In the genomic region with DNA sequence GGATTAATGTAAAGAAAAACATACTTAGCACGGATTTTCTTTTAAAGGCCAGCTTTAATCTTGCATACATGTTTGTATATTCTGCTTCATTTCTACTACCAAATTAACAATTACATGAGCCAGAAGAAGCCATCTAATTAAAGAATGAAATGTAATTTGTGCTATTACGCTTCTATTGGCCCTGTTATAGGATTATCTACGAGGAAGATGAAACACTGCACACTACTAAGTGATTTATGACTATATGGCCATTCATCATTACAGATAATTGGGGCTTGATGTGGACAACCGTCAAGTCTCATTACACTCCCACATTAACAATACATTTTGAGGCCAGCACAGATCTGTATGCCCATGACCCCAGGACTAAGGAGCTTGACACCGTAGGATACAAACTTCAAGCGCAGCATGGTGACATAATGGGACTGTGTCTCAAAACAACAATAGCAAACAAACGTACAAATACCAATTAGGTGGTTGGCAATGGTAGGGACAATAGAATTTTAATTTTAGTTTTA, we compare ENCODE assay signal across 20 mouse cellular contexts.
DNase-seq lines count a peak whose midpoint lies in the region; ATAC-seq lines count a peak whose summit lies in the region.
"Had no signal": no experiment of that assay in that cellular context is flagged by ENCODE, and none has a peak within 500 bp of the region (broad histone marks: within the 10 kb centered on the region; RNA-seq: fewer than 3 reads in every experiment).

No protein-coding gene starts in this region.

- H3K4me2 ChIP-seq in hindbrain, embryonic 11.5 days (replicated peaks; ENCODE audit: low read depth, low read length) = no peak overlapping the region
- H3K4me2 ChIP-seq in liver, embryonic 12.5 days = no peak overlapping the region
- H3K4me2 ChIP-seq: embryonic facial prominence, embryonic 13.5 days; forebrain, embryonic 13.5 days; forebrain, embryonic 15.5 days had no signal

- 72% methylated on average over 7 of the region's 7 CpGs for WGBS in hindbrain, embryonic 11.5 days
- WGBS in hindbrain, embryonic 10.5 days = 84% methylated on average over 7 of the region's 7 CpGs
- 68% methylated on average over 7 of the region's 7 CpGs for whole genome bisulfite sequencing in liver, embryonic 12.5 days (ENCODE audit: insufficient replicate concordance)

- H3K4me3 ChIP-seq in hindbrain, embryonic 11.5 days (ENCODE audit: low read depth, low read length) = no peak overlapping the region
- H3K4me3 ChIP-seq in hindbrain, embryonic 10.5 days = no peak overlapping the region
- no peak overlapping the region for H3K4me3 ChIP-seq in liver, embryonic 12.5 days
- H3K4me3 ChIP-seq: embryonic facial prominence, embryonic 13.5 days; forebrain, embryonic 13.5 days; forebrain, embryonic 15.5 days had no signal

- H3K27me3 ChIP-seq in hindbrain, embryonic 11.5 days (ENCODE audit: control insufficient read depth, insufficient read depth, low read length) = no peaks in the 10 kb centered on the region
- H3K27me3 ChIP-seq in hindbrain, embryonic 10.5 days (ENCODE audit: insufficient read depth, poor library complexity, severe bottlenecking) = no peaks in the 10 kb centered on the region
- no peaks in the 10 kb centered on the region for H3K27me3 ChIP-seq in liver, embryonic 12.5 days (replicated peaks)
- H3K27me3 ChIP-seq: embryonic facial prominence, embryonic 13.5 days; forebrain, embryonic 13.5 days; forebrain, embryonic 15.5 days had no signal

- ATAC-seq in hindbrain, embryonic 11.5 days (ENCODE audit: low FRiP score) = 0 out of 2 replicates have a peak, but pooled peaks have one; percentile 22
- ATAC-seq in liver, embryonic 12.5 days = no peak
- ATAC-seq: activated CD4-positive, CD25-positive, alpha-beta regulatory T cell, adult 4 months; forebrain, embryonic 13.5 days; forebrain, embryonic 15.5 days; forebrain, postnatal 0 days; Patski had no signal

- H3K27ac ChIP-seq in hindbrain, embryonic 11.5 days (ENCODE audit: low read depth, low read length) = no peak overlapping the region
- H3K27ac ChIP-seq in hindbrain, embryonic 10.5 days = no peak overlapping the region
- H3K27ac ChIP-seq in liver, embryonic 12.5 days = no peak overlapping the region
- H3K27ac ChIP-seq: embryonic facial prominence, embryonic 13.5 days; forebrain, embryonic 13.5 days; forebrain, embryonic 15.5 days had no signal

- no peaks in the 10 kb centered on the region for H3K36me3 ChIP-seq in hindbrain, embryonic 11.5 days (ENCODE audit: control insufficient read depth, insufficient read depth, low read length)
- no peaks in the 10 kb centered on the region for H3K36me3 ChIP-seq in hindbrain, embryonic 10.5 days
- no peaks in the 10 kb centered on the region for H3K36me3 ChIP-seq in liver, embryonic 12.5 days
- H3K36me3 ChIP-seq: embryonic facial prominence, embryonic 13.5 days; forebrain, embryonic 15.5 days had no signal

- no peaks in the 10 kb centered on the region for H3K9me3 ChIP-seq in hindbrain, embryonic 11.5 days (ENCODE audit: control insufficient read depth, low read length)
- H3K9me3 ChIP-seq in hindbrain, embryonic 10.5 days = no peaks in the 10 kb centered on the region
- H3K9me3 ChIP-seq in liver, embryonic 12.5 days (replicated peaks) = no peaks in the 10 kb centered on the region
- H3K9me3 ChIP-seq: embryonic facial prominence, embryonic 13.5 days; forebrain, embryonic 13.5 days; forebrain, embryonic 15.5 days had no signal

- H3K4me1 ChIP-seq in hindbrain, embryonic 11.5 days (replicated peaks; ENCODE audit: control insufficient read depth, insufficient read depth, low read length) = no peaks in the 10 kb centered on the region
- no peaks in the 10 kb centered on the region for H3K4me1 ChIP-seq in hindbrain, embryonic 10.5 days (replicated peaks)
- H3K4me1 ChIP-seq in liver, embryonic 12.5 days = no peaks in the 10 kb centered on the region
- H3K4me1 ChIP-seq: embryonic facial prominence, embryonic 13.5 days; forebrain, embryonic 13.5 days; forebrain, embryonic 15.5 days had no signal

- H3K9ac ChIP-seq in hindbrain, embryonic 11.5 days (ENCODE audit: low read depth, low read length) = no peak overlapping the region
- no peak overlapping the region for H3K9ac ChIP-seq in liver, embryonic 12.5 days
- H3K9ac ChIP-seq: embryonic facial prominence, embryonic 13.5 days; forebrain, embryonic 13.5 days; forebrain, embryonic 15.5 days; forebrain, postnatal 0 days had no signal

- peak; percentile 3 for DNase-seq in hindbrain, embryonic 11.5 days (ENCODE audit: low spot score)
- DNase-seq in hindbrain, embryonic 10.5 days (ENCODE audit: low spot score) = no peak
- peak; percentile 77 for DNase-seq in retina, embryonic 14.5 days (ENCODE audit: low spot score)
- peak; percentile 14 for DNase-seq in retina, postnatal 7 days (ENCODE audit: low read depth, low spot score)
- DNase-seq in frontal cortex, postnatal 14 days (ENCODE audit: low spot score in 2 of 2) = no peak
- DNase-seq: adrenal gland, adult 8-10 months; adrenal gland, postnatal 14 days; adrenal gland, postnatal 36 days; cerebellum, adult 11-12 months; cerebellum, adult 2 months; cerebellum, adult 9-10 months; cerebellum, postnatal 10 days; cerebellum, postnatal 25 days; forebrain, postnatal 0 days had no signal

Comparison
In these comparisons a context has a peak if more than half of its experiments do, and no peak if none do; other contexts are left out.
1. DNase-seq: peak in hindbrain, embryonic 11.5 days (single experiment), retina, embryonic 14.5 days (single experiment) and retina, postnatal 7 days (single experiment); none in hindbrain, embryonic 10.5 days (single experiment) and frontal cortex, postnatal 14 days (0 of 2).